Mouse (Mus musculus) stomach, postnatal 0 days (tissue): ENCODE results near the gene Slc25a3. TPM values are rescaled to one million over a fixed set of nuclear protein-coding genes. Genes with fewer than 3 reads are reported as not detected.

Experiments
- ATAC-seq: fragments of 200-750 bp; cut with Nextera tagmentation; 2 replicates; pipeline ENCODE4 v1.8.0; 2017; ENCODE audit not compliant: low FRiP score, low TSS enrichment
- DNase-seq: peaks from one replicate; pipeline ENCODE4 v3.0.0-alpha.2; 2016; ENCODE audit warnings: low spot score
- H3K27ac ChIP-seq: fragments of 300-500 bp; sonication (generic); replicated peaks from 2 replicates; pipeline ENCODE4 v1.5.1; 2014; ENCODE audit warnings: mild to moderate bottlenecking, control low read depth
- H3K27me3 ChIP-seq: fragments of 300-500 bp; sonication (generic); 2 replicates; pipeline ENCODE4 v1.6.1; 2014; ENCODE audit warnings: low read length; ENCODE audit not compliant: control insufficient read depth, insufficient read depth
- H3K36me3 ChIP-seq: fragments of 300-500 bp; sonication (generic); 2 replicates; pipeline ENCODE4 v1.6.1; 2014; ENCODE audit warnings: low read length, mixed read lengths; ENCODE audit not compliant: control insufficient read depth, insufficient read depth
- H3K4me1 ChIP-seq: fragments of 300-500 bp; sonication (generic); replicated peaks from 2 replicates; pipeline ENCODE4 v1.6.1; 2014; ENCODE audit warnings: antibody characterized with exemption; ENCODE audit not compliant: control insufficient read depth, insufficient read depth
- H3K4me2 ChIP-seq: fragments of 300-500 bp; sonication (generic); replicated peaks from 2 replicates; pipeline ENCODE4 v1.6.1; 2014; ENCODE audit warnings: low read depth, mild to moderate bottlenecking, control low read depth, moderate library complexity
- H3K4me3 ChIP-seq: fragments of 300-500 bp; sonication (generic); 2 replicates; pipeline ENCODE4 v1.5.1; 2014; ENCODE audit warnings: low read depth, low read length, control low read depth
- H3K9ac ChIP-seq: fragments of 300-500 bp; sonication (generic); 2 replicates; pipeline ENCODE4 v1.6.1; 2014; ENCODE audit warnings: mild to moderate bottlenecking, low read length, control low read depth, mixed read lengths
- H3K9me3 ChIP-seq: fragments of 300-500 bp; sonication (generic); 2 replicates; pipeline ENCODE4 v1.6.1; 2016; ENCODE audit warnings: low read length; ENCODE audit not compliant: control insufficient read depth
- CTCF ChIP-seq: IDR thresholded peaks from 2 replicates; pipeline ENCODE4 v1.5.1; 2016; ENCODE audit warnings: antibody characterized with exemption, low read depth, mild to moderate bottlenecking, moderate library complexity
- EP300 ChIP-seq: optimal IDR thresholded peaks from 2 replicates; pipeline ENCODE3; 2016; ENCODE audit warnings: antibody characterized with exemption
- WGBS: fragments of 180-500 bp; shearing (Covaris S2); extraction: QIAGEN DNeasy Blood & Tissue Kit; methylation state at CpG from one replicate; pipeline ENCODE4 v1.1.7; 2014; 5-methylcytosine and 5-hydroxymethylcytosine counted together
- polyA plus RNA-seq: library from polyadenylated mRNA; unstranded; fragments of >200 nt; fragmentation: Nextera tagmentation; extraction: Ambion mirVana; gene quantifications from 2 replicates; pipeline ENCODE4 v1.2.1, GENCODE M21; 2015

Gene Slc25a3
- polyA plus RNA-seq, 1 experiment from 2014 or later: 523 TPM

GRCm38 (mm10) chr10:91127395-91127794 is 3.5 kb upstream of the Slc25a3 start:
- no peak for DNase-seq
- H3K9me3 ChIP-seq: no peaks in the 10 kb centered on the region
- no peak overlapping the region for H3K9ac ChIP-seq
- TF ChIP-seq CTCF: no peak
- no peak for TF ChIP-seq EP300
- WGBS: 64% methylated on average over 2 of the region's 2 CpGs
- no peaks in the 10 kb centered on the region for H3K27me3 ChIP-seq
- H3K27ac ChIP-seq: 0 out of 2 replicates have a peak overlapping the region, but pooled peaks have one; percentile 18
- H3K36me3 ChIP-seq: no peaks in the 10 kb centered on the region
- no peak for ATAC-seq
- no peaks in the 10 kb centered on the region for H3K4me1 ChIP-seq
- no peak overlapping the region for H3K4me2 ChIP-seq
- no peak overlapping the region for H3K4me3 ChIP-seq

- TF ChIP-seq EP300: no peak
- TF ChIP-seq CTCF: no peak
- Histone ChIP-seq H3K4me1 (no peaks in the 10 kb centered on the region), H3K27ac (no peak overlapping the region; the same call in 1 of the 2 replicates), H3K9ac (no peak overlapping the region), H3K36me3 (peaks cover 2% of the 10 kb centered on the region; the same call in 1 of the 2 replicates), H3K9me3 (no peaks in the 10 kb centered on the region), H3K4me2 (no peak overlapping the region), H3K4me3 (no peak overlapping the region), H3K27me3 (no peaks in the 10 kb centered on the region)
- 61% methylated on average over 10 of the region's 10 CpGs for WGBS
- DNase-seq: no peak
- no peak for ATAC-seq
Measured at GRCm38 (mm10) chr10:91126618-91127355, 2.9 kb upstream of the Slc25a3 start.

DNA sequence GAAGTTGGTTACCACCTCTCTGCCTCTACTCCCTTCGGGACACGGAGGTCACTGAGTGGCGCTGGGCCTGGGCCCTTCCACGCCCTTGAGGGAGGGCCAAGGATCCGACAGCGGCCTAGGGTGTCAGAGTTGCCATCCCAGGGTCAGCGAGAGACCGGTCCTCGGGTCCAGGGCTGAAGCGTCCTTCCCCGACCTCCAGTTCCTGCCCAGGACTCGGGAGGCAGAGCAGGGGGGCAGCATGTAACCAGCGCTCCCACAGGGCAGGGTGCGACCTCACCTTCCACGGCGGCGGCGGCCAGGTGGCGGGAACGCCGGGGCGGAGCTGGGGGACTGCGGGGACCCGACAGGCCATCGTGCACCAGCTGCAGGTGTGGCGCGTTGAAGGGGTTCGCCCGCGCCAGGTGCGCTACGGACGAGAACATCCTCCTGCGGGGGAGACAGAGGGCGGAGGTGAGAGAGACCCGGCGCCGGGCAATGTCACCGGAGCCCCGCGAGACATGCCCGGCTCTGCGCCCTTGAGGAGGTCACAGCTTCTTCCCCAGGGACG is 505 bp downstream of the Slc25a3 start:
- H3K36me3 ChIP-seq: peaks cover 6% of the 10 kb centered on the region; the same call in 1 of the 2 replicates
- H3K4me1 ChIP-seq: no peaks in the 10 kb centered on the region
- TF ChIP-seq EP300: no peak
- no peak for TF ChIP-seq CTCF
- DNase-seq: peak; percentile 66
- H3K27ac ChIP-seq: peak overlapping the region; percentile 96
- peak overlapping the region; percentile 99 for H3K9ac ChIP-seq
- 0% methylated on average over 35 of the region's 44 CpGs for WGBS
- no peaks in the 10 kb centered on the region for H3K9me3 ChIP-seq
- H3K27me3 ChIP-seq: no peaks in the 10 kb centered on the region
- peak overlapping the region; percentile 88 for H3K4me2 ChIP-seq
- H3K4me3 ChIP-seq: peak overlapping the region; percentile 98
- peak; percentile 59 for ATAC-seq

- no peak for DNase-seq
Measured at GRCm38 (mm10) chr10:91122646-91123045, 1.2 kb downstream of the Slc25a3 start.

DNA sequence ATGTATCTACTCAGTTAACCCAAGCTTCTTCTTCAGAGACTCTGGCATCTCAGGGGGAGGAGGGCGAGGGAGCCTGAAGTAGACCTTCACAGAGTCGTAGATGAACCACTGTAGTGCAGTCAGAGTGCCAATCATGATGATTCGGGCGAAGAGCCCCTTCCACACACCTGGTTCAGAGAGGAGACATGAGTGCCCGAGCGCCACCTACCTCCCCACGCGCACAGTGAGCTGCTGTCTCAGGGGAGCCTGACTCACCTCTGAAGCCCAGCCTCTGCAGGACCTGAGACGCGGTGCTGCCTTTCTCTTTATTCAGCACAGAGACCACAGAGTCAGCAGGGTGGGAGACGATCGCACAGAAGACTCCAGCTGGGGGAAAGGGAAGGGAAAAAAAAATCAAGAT is 6.9 kb downstream of the Slc25a3 start:
- DNase-seq (no peak), ATAC-seq (no peak)
- H3K9ac ChIP-seq: no peak overlapping the region
- peaks cover 36% of the 10 kb centered on the region for H3K36me3 ChIP-seq
- no peaks in the 10 kb centered on the region for H3K9me3 ChIP-seq
- H3K27ac ChIP-seq: no peak overlapping the region
- no peak for TF ChIP-seq CTCF
- TF ChIP-seq EP300: no peak
- H3K4me1 ChIP-seq: no peaks in the 10 kb centered on the region
- H3K4me3 ChIP-seq: no peak overlapping the region
- no peaks in the 10 kb centered on the region for H3K27me3 ChIP-seq
- 97% methylated on average over 12 of the region's 12 CpGs for WGBS
- H3K4me2 ChIP-seq: no peak overlapping the region

More at GRCm38 (mm10) chr10:91122646-91123045, 1.2 kb downstream of the Slc25a3 start:
- H3K27ac ChIP-seq: peak overlapping the region; percentile 96; the same call in 1 of the 2 replicates
- ATAC-seq: no peak
- no peaks in the 10 kb centered on the region for H3K9me3 ChIP-seq
- H3K27me3 ChIP-seq: no peaks in the 10 kb centered on the region
- peaks cover 12% of the 10 kb centered on the region; the same call in 1 of the 2 replicates for H3K36me3 ChIP-seq
- H3K4me2 ChIP-seq: peak overlapping the region; percentile 88
- no peaks in the 10 kb centered on the region for H3K4me1 ChIP-seq
- peak overlapping the region; percentile 98 for H3K4me3 ChIP-seq
- H3K9ac ChIP-seq: peak overlapping the region; percentile 99
- TF ChIP-seq EP300 (no peak), CTCF (no peak)
- 21% methylated on average over 6 of the region's 6 CpGs for WGBS

DNA sequence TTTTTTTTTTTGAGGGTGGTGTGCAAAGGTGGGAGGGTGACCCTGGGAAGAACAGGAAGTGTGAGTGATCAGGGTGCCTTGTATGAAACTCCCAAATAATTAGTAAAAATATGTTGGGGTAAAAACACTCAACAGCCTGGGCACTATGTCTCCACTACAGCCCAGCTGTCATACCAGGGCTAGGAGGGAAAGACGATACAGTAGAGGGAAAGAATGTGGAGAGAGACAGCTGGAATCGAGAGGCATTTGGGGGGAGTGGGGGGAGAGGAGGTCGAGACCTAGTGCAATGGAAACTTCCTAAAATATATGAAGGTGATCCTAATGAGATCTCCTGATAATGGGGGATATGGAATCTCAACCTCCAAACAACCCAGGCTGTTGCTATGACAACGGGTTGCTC is 14.0 kb downstream of the Slc25a3 start:
- DNase-seq (no peak), ATAC-seq (no peak)
- H3K9me3 ChIP-seq: no peaks in the 10 kb centered on the region
- peaks cover 6% of the 10 kb centered on the region; the same call in 1 of the 2 replicates for H3K36me3 ChIP-seq
- H3K9ac ChIP-seq: no peak overlapping the region
- H3K4me3 ChIP-seq: no peak overlapping the region
- no peak for TF ChIP-seq EP300
- no peaks in the 10 kb centered on the region for H3K4me1 ChIP-seq
- WGBS: 72% methylated on average over 4 of the region's 4 CpGs
- H3K27ac ChIP-seq: no peak overlapping the region
- H3K4me2 ChIP-seq: no peak overlapping the region
- H3K27me3 ChIP-seq: no peaks in the 10 kb centered on the region
